Mouse (Mus musculus) kidney, adult 8-10 months (tissue): Measurements from ENCODE around the gene BC055324.

Source experiments
- DNase-seq, 2 experiments: peaks; one replicate each; pipeline ENCODE4 v3.0.0; 2022

BC055324 gene

DNA sequence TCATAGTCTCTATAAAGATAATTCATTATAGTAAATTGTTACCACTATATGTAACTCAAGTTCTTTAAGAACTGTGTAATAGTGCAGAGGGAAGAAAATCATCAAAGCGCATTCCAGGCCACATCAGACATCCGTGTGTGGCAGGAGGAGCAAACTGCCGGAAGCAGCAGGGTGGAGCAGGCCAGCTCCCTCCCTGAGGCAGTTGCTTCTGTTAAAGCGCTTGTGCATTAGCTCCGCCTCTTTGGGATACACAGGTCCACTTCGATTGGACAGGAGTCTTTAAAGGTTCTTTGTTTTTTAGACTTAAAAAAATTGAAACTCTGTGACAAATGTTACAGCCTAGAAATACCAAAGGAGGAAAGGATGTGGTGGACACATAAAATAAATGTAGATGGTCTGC, 52.5 kb downstream of the BC055324 start:
- no peak for DNase-seq

DNA sequence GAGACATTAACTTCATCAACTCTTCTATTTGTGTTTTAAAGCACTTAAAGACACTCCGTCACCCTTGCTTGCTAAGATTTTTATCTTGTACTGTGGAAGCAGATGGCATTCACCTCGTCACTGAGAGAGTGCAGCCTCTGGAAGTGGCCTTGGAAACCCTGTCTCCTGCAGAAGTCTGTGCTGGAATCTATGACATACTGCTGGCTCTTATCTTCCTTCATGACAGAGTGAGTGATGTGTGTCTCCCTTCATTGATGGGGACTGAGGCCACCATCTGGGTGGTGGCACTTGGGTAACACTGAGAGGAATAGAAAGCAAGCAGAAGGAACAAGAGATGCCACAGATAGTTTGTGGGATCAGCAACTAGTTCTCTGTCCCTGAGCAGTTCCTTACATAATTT, 60.0 kb downstream of the BC055324 start:
- no peak for DNase-seq

DNA sequence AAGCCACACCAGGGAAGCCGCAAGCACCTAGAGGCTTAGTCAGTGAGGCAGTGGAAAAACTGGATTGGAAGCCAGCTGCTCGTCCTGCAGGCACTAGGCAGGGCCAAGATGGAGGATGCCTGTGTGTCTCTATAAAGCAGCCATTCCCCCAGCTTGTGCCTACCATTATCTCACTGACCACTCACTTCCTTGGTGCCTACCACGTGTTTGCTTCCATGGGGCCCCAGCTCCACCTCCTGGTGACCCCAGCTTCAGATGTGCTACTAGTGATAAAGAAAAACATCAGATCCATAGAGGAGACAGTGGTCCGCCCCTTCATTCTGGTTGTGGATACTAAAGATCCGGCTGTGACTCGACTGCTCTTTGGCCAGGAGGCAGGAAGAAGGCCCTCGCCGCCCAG, 62.8 kb downstream of the BC055324 start:
- no peak for DNase-seq

DNA sequence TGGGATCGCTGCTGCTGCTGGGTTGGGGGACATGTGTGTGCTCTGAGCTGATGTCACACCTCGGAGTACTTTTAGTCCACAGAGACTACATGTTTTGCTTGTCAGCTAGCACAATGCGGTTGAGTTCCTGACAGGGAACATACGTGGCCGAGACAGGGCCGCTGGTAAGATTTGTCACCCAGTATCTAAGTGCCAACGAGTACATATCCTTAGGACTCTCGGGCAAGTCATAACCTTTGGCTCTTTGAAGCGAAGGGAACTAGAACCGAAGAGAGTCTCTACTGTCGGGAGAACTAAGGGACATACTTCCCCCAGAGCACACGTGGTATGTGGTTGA, 64.2 kb downstream of the BC055324 start:
- DNase-seq: peak; percentile 11 to 19

DNA sequence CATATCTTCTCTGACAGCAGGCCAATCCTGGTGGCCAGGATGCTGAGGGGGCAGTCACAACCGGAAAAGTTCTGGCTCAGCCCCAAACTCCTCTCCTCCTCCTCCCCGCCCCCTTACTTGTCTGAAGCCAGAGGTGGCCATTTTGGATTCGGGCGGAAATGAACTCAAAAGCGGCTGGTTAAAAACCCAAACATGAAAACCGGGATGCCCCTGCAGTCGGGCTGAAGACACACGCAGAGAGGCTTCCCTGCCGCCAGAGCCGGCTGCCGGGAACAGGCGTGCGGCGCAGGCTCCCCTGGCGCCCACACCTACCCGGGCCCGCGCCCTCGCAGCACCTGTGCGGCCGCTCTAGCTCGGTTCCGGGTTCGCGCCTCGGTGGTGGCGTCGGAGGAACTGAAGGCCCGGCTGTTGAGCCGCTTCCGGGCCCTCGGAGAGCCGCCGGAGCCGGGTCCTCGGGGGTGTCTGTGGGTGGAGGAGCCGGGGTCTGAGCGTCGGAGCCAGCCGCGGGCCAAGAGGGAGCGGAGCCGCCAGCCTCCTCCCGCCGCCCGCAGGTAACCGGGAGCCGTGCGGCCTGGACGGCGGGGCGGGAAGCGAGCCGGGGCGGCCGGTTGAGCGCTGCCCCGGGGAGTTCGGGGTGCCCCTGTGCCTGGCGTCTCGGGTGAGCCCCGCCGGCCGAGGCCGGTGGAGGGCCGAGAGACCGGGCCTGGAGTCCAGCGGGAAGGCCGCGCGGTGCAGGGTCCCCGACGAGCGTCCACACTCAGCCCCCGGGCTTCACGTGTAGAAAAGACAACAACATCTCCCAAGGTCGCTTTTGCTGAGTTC, 64.7 kb downstream of the BC055324 start:
- peak; percentile 84 to 90 for DNase-seq

DNA sequence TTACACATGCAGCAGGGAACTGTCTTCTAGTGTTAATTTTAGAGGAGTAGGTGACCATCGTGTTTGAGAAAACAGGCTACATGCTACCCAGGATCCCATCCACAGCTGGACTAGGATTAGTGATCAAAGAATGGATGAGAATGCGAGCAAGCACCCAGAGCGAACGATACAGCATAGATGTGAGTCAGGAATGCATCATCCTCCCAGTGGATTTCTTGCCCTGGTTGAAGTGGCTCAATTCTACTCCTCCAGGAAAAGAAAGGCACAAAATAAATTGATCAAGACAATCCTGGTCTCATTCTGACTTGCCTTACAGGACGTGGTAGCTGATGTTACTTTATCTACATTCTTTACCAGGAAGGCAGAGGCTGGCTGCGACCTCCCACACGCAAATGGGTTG, 65.8 kb downstream of the BC055324 start, which contains the start of gene Scyl3:
Scyl3 (plus strand) TSS at position 255 of the 400 bp plus-strand sequence.
- no peak for DNase-seq

DNA sequence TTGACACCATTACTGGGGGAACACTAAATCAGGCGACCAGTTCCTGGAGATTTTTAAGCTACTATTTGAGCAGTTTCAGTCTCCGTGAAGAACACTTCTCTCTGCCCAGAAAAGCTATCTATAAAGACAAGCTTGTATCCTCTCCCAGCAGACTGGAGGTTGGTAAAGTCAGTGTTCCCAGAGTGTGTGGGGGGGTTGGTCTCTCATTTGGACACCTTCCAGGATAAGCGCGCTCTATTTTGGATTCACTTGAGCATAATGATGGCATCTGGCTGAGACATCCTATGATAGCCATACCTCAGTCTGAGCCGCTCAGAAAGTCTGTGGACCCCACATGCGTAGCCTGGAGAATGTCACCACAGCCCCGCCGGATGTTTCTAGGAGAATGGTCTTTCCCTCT, 70.5 kb downstream of the BC055324 start:
- no peak for DNase-seq

DNA sequence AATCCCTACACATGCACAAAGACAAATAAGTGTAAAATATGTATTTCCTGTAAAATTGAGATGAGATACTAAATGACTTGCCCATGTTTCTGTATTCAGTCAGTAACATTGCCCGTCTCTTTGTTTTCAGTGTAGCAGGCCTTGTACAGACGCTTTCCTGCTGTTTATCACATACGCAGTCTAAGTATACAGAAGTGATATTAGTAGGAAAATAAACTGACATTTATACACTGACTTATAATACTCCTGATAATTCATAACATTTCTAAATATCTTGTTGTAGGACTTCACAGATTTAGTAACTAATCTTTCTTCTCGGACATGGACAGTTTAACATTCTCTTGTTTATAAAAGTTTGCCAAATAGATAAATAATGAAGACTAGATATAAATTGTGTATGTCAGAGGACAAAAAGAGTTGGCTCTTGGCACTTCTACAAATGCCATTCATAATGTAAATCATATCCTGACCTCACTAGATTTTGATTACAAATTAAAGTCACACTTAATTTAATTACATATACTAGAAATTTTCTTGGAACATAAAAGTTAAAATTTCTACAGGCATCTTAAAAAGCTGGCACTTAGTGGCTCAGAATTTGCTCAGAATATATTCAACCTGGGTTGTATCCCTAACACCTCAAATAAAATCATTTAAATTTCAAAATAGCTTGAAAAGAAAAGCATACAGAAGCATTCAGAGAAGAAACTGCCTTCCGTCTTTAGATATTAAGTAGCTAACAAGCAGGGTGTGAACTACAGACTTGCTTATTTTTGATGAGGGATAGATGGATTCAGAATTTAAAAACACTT, 77.0 kb downstream of the BC055324 start:
- no peak for DNase-seq

DNA sequence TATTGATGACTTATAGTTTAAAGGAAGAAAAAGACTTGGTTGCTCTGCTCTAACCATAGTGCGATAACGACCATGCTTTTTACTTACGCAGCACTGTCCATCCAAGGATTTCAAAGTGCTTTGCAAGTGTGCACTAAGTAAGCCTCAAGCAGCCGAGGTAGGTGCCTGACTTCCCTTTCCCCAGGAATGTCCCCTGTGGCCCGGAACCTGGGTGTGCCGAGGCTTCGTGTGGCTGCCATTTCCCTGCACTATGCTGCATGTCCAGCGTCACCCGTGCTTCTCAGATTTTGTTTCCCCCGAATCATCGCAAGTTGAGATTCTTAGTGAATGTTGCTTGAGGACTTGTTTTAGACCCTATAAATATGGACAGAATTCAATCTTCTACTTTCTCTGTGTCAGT, 82.6 kb downstream of the BC055324 start:
- DNase-seq: no peak

DNA sequence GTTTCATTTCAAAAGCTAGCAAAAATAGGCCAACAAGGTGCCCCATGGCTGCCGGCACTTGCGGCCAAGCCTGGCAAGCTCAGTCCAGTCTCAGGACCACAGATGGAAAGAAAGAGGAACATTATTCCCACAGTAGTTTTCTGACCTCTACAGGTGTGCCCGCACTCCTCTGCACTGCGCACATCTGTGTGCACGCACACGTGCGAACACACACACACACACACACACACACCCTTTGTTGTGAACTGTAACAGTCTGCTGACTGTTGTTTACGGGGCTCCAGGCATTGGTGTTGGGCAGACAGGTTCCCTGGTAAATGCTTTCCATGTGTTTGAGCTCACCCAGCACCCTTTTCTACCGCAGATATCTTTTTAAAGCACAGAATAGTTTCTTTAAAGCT, 83.8 kb downstream of the BC055324 start:
- no peak for DNase-seq

DNA sequence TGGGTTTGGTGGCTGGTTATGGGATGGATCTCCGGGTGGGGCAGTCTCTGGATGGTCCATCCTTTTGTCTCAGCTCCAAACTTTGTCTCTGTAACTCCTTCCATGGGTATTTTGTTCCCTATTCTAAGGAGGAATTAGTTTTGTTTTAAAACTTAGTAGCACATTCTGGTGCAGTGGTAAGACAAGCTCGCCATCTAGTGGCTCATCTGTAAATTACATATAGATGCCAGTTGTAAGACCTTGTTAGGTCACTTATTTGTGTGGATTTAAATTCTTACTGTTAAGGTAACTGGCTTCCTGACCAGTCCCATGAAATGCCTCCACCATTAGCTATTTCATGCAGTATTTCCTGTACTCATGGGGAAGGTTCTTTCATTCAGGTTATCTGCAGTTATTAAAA, 84.3 kb downstream of the BC055324 start:
- DNase-seq: no peak

DNA sequence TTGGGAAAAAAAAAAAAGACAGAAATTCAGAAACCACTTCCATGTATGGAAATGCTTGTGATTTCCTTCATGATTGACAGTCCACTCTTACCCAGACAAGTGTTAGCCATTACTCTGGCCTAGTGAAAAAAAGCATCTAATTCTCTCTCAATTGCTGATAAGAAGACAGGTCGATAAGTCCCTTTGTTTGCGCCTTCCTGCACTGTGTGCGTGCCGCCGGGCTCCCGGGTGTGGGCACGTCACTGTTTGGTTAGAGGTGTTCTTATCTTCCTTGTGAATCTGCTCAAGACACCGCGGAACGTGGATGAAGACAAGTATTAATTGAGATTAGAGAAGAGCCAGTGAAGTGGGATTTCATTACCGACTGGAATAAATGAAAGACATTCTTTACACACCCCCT, 86.2 kb downstream of the BC055324 start:
- no peak for DNase-seq

DNA sequence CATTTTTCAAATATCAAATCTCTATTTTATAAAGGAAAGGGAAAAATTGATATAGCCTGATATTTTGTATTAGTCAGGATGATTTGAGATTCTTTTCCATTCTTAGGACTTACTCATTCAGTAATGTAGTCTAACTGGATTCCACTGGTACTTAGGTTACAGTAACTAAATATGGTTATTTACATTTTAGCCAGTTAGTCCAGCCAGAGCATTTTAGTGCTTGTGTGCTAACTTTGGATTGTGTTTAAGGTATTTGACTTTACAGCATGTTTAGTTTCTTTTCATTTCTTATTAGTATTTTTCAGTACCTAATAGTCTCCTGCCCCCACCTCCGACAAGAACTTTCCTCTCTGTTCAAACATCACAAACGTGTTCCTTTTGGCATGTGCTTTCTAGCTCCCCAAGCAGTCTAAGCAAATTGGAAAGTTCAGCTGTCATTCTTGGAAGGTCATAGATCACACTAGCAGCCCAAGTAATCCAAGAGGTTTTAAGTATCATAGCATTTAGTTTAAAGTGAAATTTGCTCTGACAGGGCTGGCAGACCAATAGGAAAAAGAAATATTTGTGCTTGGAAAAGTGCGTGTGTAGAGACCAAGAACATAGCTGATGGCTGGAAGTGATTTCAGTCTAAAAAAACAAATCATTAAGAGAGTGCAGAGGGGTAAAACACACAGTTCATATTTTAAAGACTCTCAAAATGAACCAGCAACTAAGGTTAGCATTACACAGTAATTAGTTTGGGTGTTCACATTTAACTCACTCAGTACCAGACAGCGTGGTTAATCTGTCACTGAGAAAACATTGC, 87.4 kb downstream of the BC055324 start:
- DNase-seq: no peak

DNA sequence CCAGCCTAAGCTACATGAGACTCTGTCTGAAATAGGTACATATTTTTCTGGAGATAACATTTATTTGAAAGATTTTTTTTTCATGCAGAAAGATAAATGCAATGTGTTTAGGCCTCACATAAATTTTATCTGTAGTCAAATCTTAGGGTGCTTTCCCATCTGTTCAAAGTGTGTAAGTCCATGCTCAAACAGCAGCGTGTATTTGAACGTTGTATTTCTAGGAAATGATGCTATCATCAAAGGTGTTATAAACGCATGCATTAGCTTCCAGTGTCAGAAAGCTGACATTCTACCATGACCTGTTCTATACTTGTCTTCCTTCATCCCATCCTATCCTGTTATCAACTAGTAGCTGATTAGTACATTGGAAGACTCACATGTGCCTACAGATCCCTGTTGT, 91.2 kb downstream of the BC055324 start:
- DNase-seq: no peak

DNA sequence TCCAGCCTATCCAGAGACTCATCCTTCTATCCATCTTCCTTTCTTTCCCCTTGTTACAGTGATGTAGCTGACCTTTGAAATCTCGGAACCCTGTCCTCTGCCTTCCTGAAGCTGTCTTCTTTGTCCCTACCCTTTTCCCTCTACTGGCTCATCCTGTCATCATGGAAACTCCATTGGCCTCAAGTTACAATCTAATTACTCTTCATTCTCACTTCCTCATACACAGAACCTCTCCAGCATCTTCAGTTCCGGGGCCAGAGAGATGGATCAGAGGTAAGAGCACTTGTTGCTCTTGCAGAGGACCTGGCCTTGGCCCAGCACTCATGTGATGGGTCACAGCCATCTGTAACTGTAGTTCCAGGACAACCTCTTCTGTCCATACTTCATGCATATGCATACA, 94.4 kb downstream of the BC055324 start:
- no peak for DNase-seq

DNA sequence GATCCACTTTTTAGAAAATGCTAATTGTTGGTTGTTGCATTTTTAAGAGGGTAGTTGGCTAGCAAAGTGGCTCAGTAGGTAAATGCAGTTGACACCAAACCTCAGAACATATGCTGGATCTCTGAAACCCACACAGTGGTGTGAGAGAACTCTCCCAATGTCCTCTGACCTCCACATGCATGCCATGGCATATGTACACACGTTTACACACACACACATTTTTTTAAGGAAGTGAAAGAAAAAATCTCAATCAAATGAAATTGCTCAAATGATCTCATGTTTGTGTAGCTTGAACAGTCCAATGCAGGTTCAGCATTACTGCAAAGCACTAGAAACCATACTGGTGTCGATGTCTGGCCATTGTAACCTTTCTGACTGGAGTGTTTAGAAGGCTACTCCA, 95.0 kb downstream of the BC055324 start:
- DNase-seq: no peak

DNA sequence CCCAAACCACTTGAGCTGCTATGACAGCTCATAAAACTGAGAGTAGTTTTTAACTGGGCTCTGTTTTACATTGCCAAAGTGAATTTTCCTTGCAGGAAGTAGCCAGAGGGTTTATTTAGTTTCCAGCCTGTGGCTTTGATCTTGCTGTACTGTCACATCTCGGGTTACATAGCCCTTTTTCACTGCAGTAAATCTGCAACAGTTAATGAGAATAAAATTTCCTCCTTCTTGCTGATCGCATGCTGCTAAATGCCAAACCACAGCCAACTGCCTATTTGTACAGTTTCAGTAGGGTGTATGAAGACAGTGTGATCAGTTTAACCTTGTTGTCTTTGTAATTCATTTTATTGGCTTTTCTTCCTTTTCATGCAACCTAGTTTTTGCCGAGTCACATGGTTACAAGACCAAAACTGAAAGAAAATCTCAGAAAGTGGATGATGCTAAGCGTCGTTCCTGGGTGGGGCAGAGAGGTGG, 96.3 kb downstream of the BC055324 start:
- DNase-seq: no peak
